ENCODE assay signal across 7 mouse cellular contexts in the genomic region with DNA sequence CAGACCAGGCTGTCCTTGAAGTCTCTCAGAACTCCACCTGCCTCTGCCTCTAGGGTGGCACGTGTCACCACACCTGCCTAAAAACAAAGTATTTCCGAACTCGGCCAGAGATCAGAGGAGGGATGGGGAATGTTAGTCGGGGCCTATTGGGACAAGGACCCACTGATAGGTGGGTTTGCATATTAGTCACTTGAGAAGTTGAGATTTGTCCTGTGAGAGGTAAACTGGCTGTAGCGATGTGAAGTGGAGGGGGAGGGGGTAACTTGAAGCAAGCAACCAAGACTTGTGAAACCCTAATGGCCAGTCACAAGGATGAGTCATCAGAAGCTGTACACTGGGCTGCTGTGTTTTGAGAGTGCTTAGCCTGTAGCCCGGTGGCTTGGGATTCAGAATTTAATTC. TPM values are rescaled to one million over a fixed set of nuclear protein-coding genes. Genes with fewer than 3 reads are reported as not detected.
A peak's percentile ranks its signal among the peaks of the same experiment; 100 is the strongest.
DNase-seq lines count a peak whose midpoint lies in the region; ATAC-seq lines count a peak whose summit lies in the region.

No protein-coding gene starts in this region.

- peaks cover 4% of the 10 kb centered on the region; the same call in 1 of the 2 replicates for H3K4me1 ChIP-seq in forebrain, embryonic 11.5 days (replicated peaks; ENCODE audit: control insufficient read depth, insufficient read depth, low read length)
- H3K4me1 ChIP-seq in hindbrain, embryonic 15.5 days (replicated peaks), result peaks cover 43% of the 10 kb centered on the region
- H3K4me1 ChIP-seq in liver, embryonic 12.5 days, result peaks cover 37% of the 10 kb centered on the region

- no peaks in the 10 kb centered on the region for H3K9me3 ChIP-seq in forebrain, embryonic 11.5 days (ENCODE audit: control insufficient read depth, low read length)
- H3K9me3 ChIP-seq in hindbrain, embryonic 15.5 days, result no peaks in the 10 kb centered on the region
- H3K9me3 ChIP-seq in liver, embryonic 12.5 days (replicated peaks), result no peaks in the 10 kb centered on the region

- H3K27me3 ChIP-seq in forebrain, embryonic 11.5 days (ENCODE audit: control insufficient read depth, insufficient read depth, low read length), result no peaks in the 10 kb centered on the region
- H3K27me3 ChIP-seq in hindbrain, embryonic 15.5 days, result no peaks in the 10 kb centered on the region
- no peaks in the 10 kb centered on the region for H3K27me3 ChIP-seq in liver, embryonic 12.5 days (replicated peaks)

- H3K4me3 ChIP-seq in forebrain, embryonic 11.5 days (ENCODE audit: low read depth, low read length), result peak overlapping the region; percentile 90
- H3K4me3 ChIP-seq in hindbrain, embryonic 15.5 days, result peak overlapping the region; percentile 60
- peak overlapping the region; percentile 87 for H3K4me3 ChIP-seq in liver, embryonic 12.5 days

- 38% methylated on average over 6 of the region's 6 CpGs for WGBS in forebrain, embryonic 11.5 days
- 30% methylated on average over 6 of the region's 6 CpGs for WGBS in hindbrain, embryonic 15.5 days
- WGBS in liver, embryonic 12.5 days (ENCODE audit: insufficient replicate concordance), result 8% methylated on average over 6 of the region's 6 CpGs

- H3K9ac ChIP-seq in forebrain, embryonic 11.5 days (ENCODE audit: low read length), result peak overlapping the region; percentile 97; the same call in 1 of the 2 replicates
- H3K9ac ChIP-seq in hindbrain, embryonic 15.5 days, result peak overlapping the region; percentile 16; the same call in 1 of the 2 replicates
- H3K9ac ChIP-seq in liver, embryonic 12.5 days, result peak overlapping the region; percentile 96

- ATAC-seq in forebrain, embryonic 11.5 days (replicated peaks; ENCODE audit: low FRiP score), result no peak
- ATAC-seq in hindbrain, embryonic 15.5 days (ENCODE audit: low FRiP score, low read depth), result no peak
- ATAC-seq in liver, embryonic 12.5 days, result no peak

- DNase-seq in ES-CJ7 (ENCODE audit: low read depth, low spot score), result peak; percentile 59
- peak; percentile 70 for DNase-seq in adrenal gland, adult 2 months
- no peak for DNase-seq in forebrain, embryonic 11.5 days (ENCODE audit: low spot score)
- peak; percentile 53 to 67 for DNase-seq in natural killer cell, adult 2 months (ENCODE audit: low spot score in 2 of 2)
- DNase-seq in layer of hippocampus, postnatal 10 days (ENCODE audit: low spot score in 2 of 2), result no peak

- no peaks in the 10 kb centered on the region for H3K36me3 ChIP-seq in forebrain, embryonic 11.5 days (ENCODE audit: control insufficient read depth, insufficient read depth, low read length)
- no peaks in the 10 kb centered on the region; the same call in 1 of the 2 replicates for H3K36me3 ChIP-seq in hindbrain, embryonic 15.5 days
- peaks cover 26% of the 10 kb centered on the region for H3K36me3 ChIP-seq in liver, embryonic 12.5 days

- no peak overlapping the region for H3K27ac ChIP-seq in forebrain, embryonic 11.5 days (ENCODE audit: low read depth, low read length)
- H3K27ac ChIP-seq in hindbrain, embryonic 15.5 days (replicated peaks), result no peak overlapping the region
- H3K27ac ChIP-seq in liver, embryonic 12.5 days, result peak overlapping the region; percentile 95

- peak overlapping the region; percentile 60 for H3K4me2 ChIP-seq in forebrain, embryonic 11.5 days (ENCODE audit: low read depth, low read length, severe bottlenecking)
- peak overlapping the region; percentile 82 for H3K4me2 ChIP-seq in hindbrain, embryonic 15.5 days
- H3K4me2 ChIP-seq in liver, embryonic 12.5 days, result peak overlapping the region; percentile 91

RNA-seq across cellular contexts. Expression of gene BC049762, which starts 1.5 kb away (rescaled TPM):
- under 1 TPM in 1 of 2 experiments, not detected in 1; 0.46 TPM for total RNA-seq in adrenal gland, adult 2 months (2021)
- 0.57 TPM in 1 of 2 replicates, not detected in the other for polyA plus RNA-seq in adrenal gland, adult 2 months (2012; rRNA removed)
- polyA plus RNA-seq in forebrain, embryonic 11.5 days (2014; fragmentation: Nextera tagmentation; extraction: Ambion mirVana), result 0.35 and 0.37 TPM in 2 replicates
- polyA plus RNA-seq in hindbrain, embryonic 15.5 days (2015; fragmentation: Nextera tagmentation; extraction: Ambion mirVana), result 0.41 and 0.62 TPM in 2 replicates
- polyA plus RNA-seq in liver, embryonic 12.5 days (2016; fragmentation: Nextera tagmentation; extraction: Ambion mirVana), result 0.56 and 0.61 TPM in 2 replicates
- not detected for total RNA-seq in layer of hippocampus, postnatal 10 days (2021)

RNA-seq across cellular contexts. Expression of gene Clk4, which starts 2.8 kb away (rescaled TPM):
- total RNA-seq in adrenal gland, adult 2 months (2021), result 100 to 1,000 TPM in 1 of 2 experiments, 10 to 100 TPM in 1; 64.9 to 108 TPM
- 5.3 and 6.8 TPM in 2 replicates for polyA plus RNA-seq in adrenal gland, adult 2 months (2012; rRNA removed)
- polyA plus RNA-seq in forebrain, embryonic 11.5 days (2014; fragmentation: Nextera tagmentation; extraction: Ambion mirVana), result 128 and 142 TPM in 2 replicates
- polyA plus RNA-seq in hindbrain, embryonic 15.5 days (2015; fragmentation: Nextera tagmentation; extraction: Ambion mirVana), result 117 and 125 TPM in 2 replicates
- polyA plus RNA-seq in liver, embryonic 12.5 days (2016; fragmentation: Nextera tagmentation; extraction: Ambion mirVana), result 62.8 and 69.3 TPM in 2 replicates
- total RNA-seq in layer of hippocampus, postnatal 10 days (2021), result 100 to 1,000 TPM; 111 to 122 TPM

RNA-seq across cellular contexts. Expression of gene Col23a1, which starts 25.4 kb away (rescaled TPM):
- total RNA-seq in adrenal gland, adult 2 months (2021), result 1 to 10 TPM; 1.1 to 6.9 TPM
- 0.97 and 1.4 TPM in 2 replicates for polyA plus RNA-seq in adrenal gland, adult 2 months (2012; rRNA removed)
- polyA plus RNA-seq in forebrain, embryonic 11.5 days (2014; fragmentation: Nextera tagmentation; extraction: Ambion mirVana), result 7.5 and 8.5 TPM in 2 replicates
- 8.8 and 10.2 TPM in 2 replicates for polyA plus RNA-seq in hindbrain, embryonic 15.5 days (2015; fragmentation: Nextera tagmentation; extraction: Ambion mirVana)
- 0.75 and 0.79 TPM in 2 replicates for polyA plus RNA-seq in liver, embryonic 12.5 days (2016; fragmentation: Nextera tagmentation; extraction: Ambion mirVana)
- 1 to 10 TPM; 9.0 to 9.9 TPM for total RNA-seq in layer of hippocampus, postnatal 10 days (2021)

RNA-seq across cellular contexts. Expression of gene Gm12569, which starts 44.1 kb away (rescaled TPM):
- total RNA-seq in adrenal gland, adult 2 months (2021), result not detected
- not detected in 2 replicates for polyA plus RNA-seq in adrenal gland, adult 2 months (2012; rRNA removed)
- not detected in 2 replicates for polyA plus RNA-seq in forebrain, embryonic 11.5 days (2014; fragmentation: Nextera tagmentation; extraction: Ambion mirVana)
- polyA plus RNA-seq in hindbrain, embryonic 15.5 days (2015; fragmentation: Nextera tagmentation; extraction: Ambion mirVana), result not detected in 2 replicates
- not detected in 2 replicates for polyA plus RNA-seq in liver, embryonic 12.5 days (2016; fragmentation: Nextera tagmentation; extraction: Ambion mirVana)
- total RNA-seq in layer of hippocampus, postnatal 10 days (2021), result not detected

Comparison
In these comparisons a context has a peak if more than half of its experiments do, and no peak if none do; other contexts are left out.
1. DNase-seq: peak in ES-CJ7 (single experiment), adrenal gland, adult 2 months (single experiment) and natural killer cell, adult 2 months (2 of 2); none in forebrain, embryonic 11.5 days (single experiment) and layer of hippocampus, postnatal 10 days (0 of 2).
2. H3K9ac ChIP-seq: peak in every context shown above with its lines; median percentile 97 in forebrain, embryonic 11.5 days; 96 in liver, embryonic 12.5 days; 16 in hindbrain, embryonic 15.5 days.
3. Peak in every context shown above with its lines, with median percentiles within 50 percentile points of each other: H3K4me2 ChIP-seq and H3K4me3 ChIP-seq.